Mouse (Mus musculus) forebrain, embryonic 16.5 days (tissue): Measurements from ENCODE around the gene Tmc5. TPM values are rescaled to one million over a fixed set of nuclear protein-coding genes. Genes with fewer than 3 reads are reported as not detected.

Source experiments
- ATAC-seq: fragments of 200-750 bp; cut with Nextera tagmentation; 2 replicates; pipeline ENCODE4 v1.8.0; 2017; ENCODE audit warnings: mild to moderate bottlenecking, moderate library complexity
- H3K27ac ChIP-seq: fragments of 300-500 bp; sonication (generic); 2 replicates; pipeline ENCODE4 v1.5.1; 2014; ENCODE audit warnings: low read length, control low read depth
- H3K27me3 ChIP-seq: fragments of 300-500 bp; sonication (generic); replicated peaks from 2 replicates; pipeline ENCODE4 v1.6.1; 2014; ENCODE audit warnings: low read length; ENCODE audit not compliant: control insufficient read depth, insufficient read depth
- H3K36me3 ChIP-seq: fragments of 300-500 bp; sonication (generic); 2 replicates; pipeline ENCODE4 v1.6.1; 2014; ENCODE audit not compliant: control insufficient read depth, insufficient read depth
- H3K4me1 ChIP-seq: fragments of 300-500 bp; sonication (generic); replicated peaks from 2 replicates; pipeline ENCODE4 v1.6.1; 2014; ENCODE audit warnings: low read length; ENCODE audit not compliant: control insufficient read depth, insufficient read depth
- H3K4me2 ChIP-seq: fragments of 300-500 bp; sonication (generic); 2 replicates; pipeline ENCODE4 v1.6.1; 2014; ENCODE audit warnings: mild to moderate bottlenecking, low read length, control low read depth
- H3K4me3 ChIP-seq: fragments of 300-500 bp; sonication (generic); replicated peaks from 2 replicates; pipeline ENCODE4 v1.5.1; 2014; ENCODE audit warnings: mild to moderate bottlenecking, low read length, control low read depth
- H3K9ac ChIP-seq: fragments of 300-500 bp; sonication (generic); replicated peaks from 2 replicates; pipeline ENCODE4 v1.6.1; 2014; ENCODE audit warnings: low read depth, low read length, control low read depth
- H3K9me3 ChIP-seq: fragments of 300-500 bp; sonication (generic); 2 replicates; pipeline ENCODE4 v1.6.1; 2016; ENCODE audit warnings: low read length; ENCODE audit not compliant: control insufficient read depth
- WGBS: fragments of 180-500 bp; shearing (Covaris S2); extraction: QIAGEN DNeasy Blood & Tissue Kit; methylation state at CpG from one replicate; pipeline ENCODE4 v1.1.7; 2014; 5-methylcytosine and 5-hydroxymethylcytosine counted together
- polyA plus RNA-seq: library from polyadenylated mRNA; unstranded; fragments of >200 nt; fragmentation: Nextera tagmentation; extraction: Ambion mirVana; gene quantifications from 2 replicates; pipeline ENCODE4 v1.2.1, GENCODE M21; 2015

Tmc5 gene
- polyA plus RNA-seq, 1 experiment from 2014 or later: 0.24 TPM

DNA sequence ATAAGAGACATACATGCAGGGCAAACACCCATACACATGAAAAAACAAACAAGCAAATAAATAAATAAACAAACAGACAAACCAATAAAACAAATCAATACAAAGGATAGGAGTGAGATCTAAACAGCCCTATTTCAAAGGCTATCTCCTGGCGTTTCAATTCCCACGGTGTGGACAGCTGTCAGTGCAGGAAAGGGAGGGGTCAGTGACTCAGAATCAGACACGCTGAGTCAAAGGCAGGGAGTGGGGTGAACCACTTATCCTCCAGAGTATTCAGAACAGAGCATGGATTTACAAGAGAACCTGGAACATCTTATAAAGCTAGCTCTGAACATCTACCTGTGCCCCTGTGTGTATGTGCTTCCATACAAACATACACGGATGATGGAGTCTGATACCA lies 100.1 kb downstream of the Tmc5 start:
- no peaks in the 10 kb centered on the region for H3K27me3 ChIP-seq
- ATAC-seq: no peak
- no peaks in the 10 kb centered on the region for H3K9me3 ChIP-seq
- no peaks in the 10 kb centered on the region for H3K4me1 ChIP-seq
- H3K27ac ChIP-seq: no peak overlapping the region
- 85% methylated on average over 4 of the region's 4 CpGs for WGBS
- no peak overlapping the region for H3K9ac ChIP-seq
- H3K36me3 ChIP-seq: peaks cover 39% of the 10 kb centered on the region
- no peak overlapping the region for H3K4me3 ChIP-seq
- no peak overlapping the region for H3K4me2 ChIP-seq

DNA sequence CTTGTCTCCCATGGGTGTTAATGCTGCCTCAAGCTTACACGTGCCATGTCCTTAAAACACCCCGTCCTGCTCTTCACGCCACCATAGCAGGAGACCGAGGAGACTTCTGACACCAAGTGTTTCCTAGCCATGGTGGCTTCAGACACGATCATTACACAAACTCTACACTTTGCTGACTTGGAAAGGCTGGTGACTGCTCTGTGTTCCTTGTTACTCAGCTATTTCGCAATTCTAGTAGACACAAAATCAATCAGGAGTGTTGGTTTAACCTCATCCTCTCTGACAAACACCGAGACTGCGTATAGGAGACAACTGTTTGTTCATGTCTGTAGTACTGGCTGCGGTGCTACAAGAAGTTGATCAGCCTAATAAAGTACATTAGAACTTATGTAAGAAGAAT lies 101.8 kb downstream of the Tmc5 start:
- Histone ChIP-seq H3K27ac (no peak overlapping the region), H3K9ac (no peak overlapping the region), H3K9me3 (no peaks in the 10 kb centered on the region), H3K36me3 (peaks cover 36% of the 10 kb centered on the region), H3K4me1 (peaks cover 8% of the 10 kb centered on the region), H3K27me3 (no peaks in the 10 kb centered on the region), H3K4me3 (no peak overlapping the region), H3K4me2 (no peak overlapping the region)
- no peak for ATAC-seq
- 95% methylated on average over 9 of the region's 9 CpGs for WGBS

DNA sequence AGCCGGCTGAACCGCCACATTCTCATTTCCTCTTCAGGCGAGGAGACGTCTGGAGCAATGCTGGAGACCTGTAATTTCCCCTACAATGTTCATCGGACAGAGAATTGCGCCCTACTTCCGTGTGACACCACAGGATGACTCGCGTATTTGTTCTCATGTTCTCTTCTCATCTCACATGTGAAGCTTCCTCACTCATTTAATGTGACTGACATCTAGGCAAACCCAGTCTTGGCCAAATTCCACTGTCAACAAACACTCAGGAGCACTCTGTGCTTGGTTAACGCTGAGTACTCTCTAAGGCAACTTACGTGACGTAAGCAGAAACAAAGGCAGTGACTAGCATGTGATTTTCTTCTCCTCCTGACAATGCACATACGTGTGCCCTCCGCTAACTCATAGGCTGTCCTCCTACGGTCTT lies 106.1 kb downstream of the Tmc5 start:
- Histone ChIP-seq H3K27me3 (no peaks in the 10 kb centered on the region), H3K4me1 (peaks cover 21% of the 10 kb centered on the region), H3K27ac (no peak overlapping the region), H3K36me3 (peaks cover 6% of the 10 kb centered on the region; the same call in 1 of the 2 replicates), H3K4me2 (no peak overlapping the region), H3K4me3 (no peak overlapping the region), H3K9ac (no peak overlapping the region), H3K9me3 (no peaks in the 10 kb centered on the region)
- ATAC-seq: no peak
- 88% methylated on average over 15 of the region's 15 CpGs for WGBS

DNA sequence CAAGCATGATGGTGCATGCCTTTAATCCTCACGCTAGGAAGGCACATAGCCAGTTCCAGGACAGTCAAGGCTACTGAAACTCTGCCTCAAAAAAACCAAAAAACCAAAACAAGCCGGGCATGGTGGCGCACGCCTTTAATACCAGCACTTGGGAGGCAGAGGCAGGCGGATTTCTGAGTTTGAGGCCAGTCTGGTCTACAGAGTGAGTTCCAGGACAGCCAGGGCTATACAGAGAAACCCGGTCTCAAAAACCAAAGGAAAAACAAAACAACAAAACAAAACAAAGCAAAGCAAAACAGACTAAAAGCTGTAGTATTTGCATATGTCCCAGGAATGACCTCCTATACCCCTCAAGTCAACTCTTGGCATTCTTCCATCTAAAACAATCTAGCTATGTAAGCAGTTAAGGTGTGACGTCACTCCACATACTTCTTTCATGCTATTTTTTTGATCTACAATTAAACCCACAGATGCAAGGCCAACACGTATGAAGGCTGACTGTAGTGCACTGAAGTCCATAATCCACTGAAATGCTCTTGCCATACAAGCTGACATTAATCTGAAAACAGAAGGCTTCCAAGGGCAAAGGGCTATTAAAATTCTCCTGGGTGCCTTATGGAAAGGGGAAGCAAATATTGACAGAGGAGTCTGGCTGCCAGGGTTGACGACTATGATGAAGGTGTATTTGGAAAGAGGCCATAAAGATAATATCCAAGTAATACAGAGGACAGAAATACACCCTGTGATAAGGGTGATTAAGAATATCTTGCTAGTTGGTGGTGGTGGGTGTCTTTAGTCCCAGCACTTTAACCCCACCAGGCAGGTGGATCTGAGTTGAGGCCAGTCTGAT lies 107.1 kb downstream of the Tmc5 start:
- H3K27ac ChIP-seq: no peak overlapping the region
- ATAC-seq: no peak

DNA sequence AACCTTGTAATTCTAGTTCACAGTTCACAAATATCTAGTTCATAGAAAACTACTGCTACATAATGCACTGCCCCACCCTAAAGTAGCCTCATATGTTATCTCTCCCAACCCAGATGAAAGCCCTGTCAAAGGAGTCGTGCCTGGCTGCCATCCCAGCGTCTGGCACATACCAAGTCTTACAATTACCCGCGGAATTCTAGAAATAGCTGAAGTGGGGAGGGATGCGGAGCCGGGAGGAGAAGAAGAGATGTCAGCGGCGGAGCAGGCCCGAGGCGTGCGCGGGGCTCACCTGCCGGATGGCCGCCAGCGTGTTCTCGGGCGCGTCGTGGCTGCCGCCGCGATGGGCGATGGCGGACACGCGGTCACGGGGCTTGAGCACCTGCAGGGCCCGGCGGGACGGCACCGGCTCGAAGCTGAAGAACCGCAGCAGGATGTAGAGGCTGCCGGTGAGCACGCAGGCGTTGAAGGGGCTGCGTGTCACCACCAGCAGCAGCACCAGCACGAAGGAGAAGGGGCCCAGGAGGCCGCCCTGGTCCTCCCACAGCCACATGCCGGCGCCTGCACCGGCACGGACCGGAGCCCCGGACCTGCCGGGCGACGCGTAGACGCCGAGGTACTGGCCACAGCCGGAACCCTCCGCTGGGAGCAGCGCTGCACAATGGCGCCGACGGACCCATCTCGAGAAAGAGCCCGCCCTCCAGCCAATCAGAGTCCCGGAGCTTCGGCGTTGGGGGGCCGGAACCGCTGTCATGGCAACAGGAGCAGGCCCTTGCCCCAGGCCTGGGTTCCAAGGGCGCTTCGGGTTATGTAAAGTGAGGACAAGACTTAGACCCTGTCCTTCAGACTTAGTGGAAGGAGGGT lies 108.2 kb downstream of the Tmc5 start, which contains the start of gene Gde1:
Gde1 (minus strand) TSS at position 678 of the 861 bp plus-strand sequence.
- Histone ChIP-seq H3K27me3 (no peaks in the 10 kb centered on the region), H3K27ac (peak within 1 kb of the TSS; percentile 85), H3K4me3 (peak within 1 kb of the TSS; percentile 91), H3K4me2 (peak within 1 kb of the TSS; percentile 59), H3K36me3 (no peaks in the 10 kb centered on the region), H3K9ac (peak within 1 kb of the TSS; percentile 85), H3K4me1 (peaks cover 21% of the 10 kb centered on the region), H3K9me3 (no peaks in the 10 kb centered on the region)
- WGBS: under 1% methylated on average over 66 of the region's 66 CpGs
- peak; percentile 95 for ATAC-seq

More for the DNA sequence above, 107.1 kb downstream of the Tmc5 start:
- no peaks in the 10 kb centered on the region for H3K36me3 ChIP-seq
- H3K4me2 ChIP-seq: peak overlapping the region; percentile 59
- WGBS: 75% methylated on average over 9 of the region's 9 CpGs
- H3K9me3 ChIP-seq: no peaks in the 10 kb centered on the region
- H3K4me3 ChIP-seq: peak overlapping the region; percentile 91
- H3K9ac ChIP-seq: no peak overlapping the region
- H3K27me3 ChIP-seq: no peaks in the 10 kb centered on the region
- peaks cover 21% of the 10 kb centered on the region for H3K4me1 ChIP-seq

DNA sequence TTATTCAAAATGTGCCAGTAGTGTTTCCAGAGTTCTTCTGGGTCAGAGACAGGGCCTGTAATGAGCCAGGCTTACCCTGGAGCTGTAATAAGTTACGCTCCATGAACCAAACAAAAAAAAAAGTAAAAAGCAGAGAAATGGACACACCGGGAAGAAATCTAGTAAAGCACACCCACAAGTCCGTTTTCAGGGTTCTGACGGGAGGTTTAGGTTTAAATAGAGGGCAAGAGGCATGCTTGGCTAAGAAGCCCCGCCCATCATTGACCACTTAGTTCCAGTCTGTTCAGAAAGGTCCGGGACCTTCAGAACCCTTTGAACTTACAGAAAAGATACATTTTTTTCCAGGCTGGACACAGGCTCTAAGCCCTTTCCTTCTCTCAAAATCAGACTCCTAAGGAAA lies 109.0 kb downstream of the Tmc5 start:
- Histone ChIP-seq H3K9ac (no peak overlapping the region), H3K27me3 (no peaks in the 10 kb centered on the region), H3K27ac (no peak overlapping the region), H3K4me2 (peak overlapping the region; percentile 59), H3K9me3 (no peaks in the 10 kb centered on the region), H3K4me1 (peaks cover 21% of the 10 kb centered on the region), H3K36me3 (no peaks in the 10 kb centered on the region), H3K4me3 (peak overlapping the region; percentile 91)
- peak; percentile 7; the same call in 1 of the 2 replicates for ATAC-seq
- WGBS: 36% methylated on average over 6 of the region's 6 CpGs

DNA sequence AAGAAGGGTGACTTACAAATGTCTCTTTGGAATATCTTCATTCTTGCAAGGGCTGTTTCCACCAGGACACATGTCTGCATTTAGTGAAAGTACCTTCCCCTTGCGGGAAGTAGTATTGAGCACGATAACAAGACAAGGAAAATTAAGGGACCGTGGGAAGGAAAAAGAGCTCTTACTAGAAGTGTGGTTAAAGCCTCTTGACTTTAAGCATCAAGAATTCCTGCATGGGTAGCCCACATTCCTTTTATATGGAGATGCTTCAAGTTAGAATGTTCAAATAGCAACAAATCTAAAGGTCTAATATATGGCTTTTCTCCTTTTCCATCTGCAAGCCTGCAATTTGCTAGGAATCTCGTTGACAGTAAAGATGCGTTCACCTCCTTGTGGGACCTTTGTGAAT lies 109.4 kb downstream of the Tmc5 start:
- no peak overlapping the region for H3K27ac ChIP-seq
- peaks cover 21% of the 10 kb centered on the region for H3K4me1 ChIP-seq
- no peak overlapping the region for H3K4me3 ChIP-seq
- no peak overlapping the region for H3K9ac ChIP-seq
- no peaks in the 10 kb centered on the region for H3K36me3 ChIP-seq
- no peak overlapping the region for H3K4me2 ChIP-seq
- WGBS: 96% methylated on average over 5 of the region's 5 CpGs
- no peak for ATAC-seq
- no peaks in the 10 kb centered on the region for H3K9me3 ChIP-seq
- no peaks in the 10 kb centered on the region for H3K27me3 ChIP-seq

DNA sequence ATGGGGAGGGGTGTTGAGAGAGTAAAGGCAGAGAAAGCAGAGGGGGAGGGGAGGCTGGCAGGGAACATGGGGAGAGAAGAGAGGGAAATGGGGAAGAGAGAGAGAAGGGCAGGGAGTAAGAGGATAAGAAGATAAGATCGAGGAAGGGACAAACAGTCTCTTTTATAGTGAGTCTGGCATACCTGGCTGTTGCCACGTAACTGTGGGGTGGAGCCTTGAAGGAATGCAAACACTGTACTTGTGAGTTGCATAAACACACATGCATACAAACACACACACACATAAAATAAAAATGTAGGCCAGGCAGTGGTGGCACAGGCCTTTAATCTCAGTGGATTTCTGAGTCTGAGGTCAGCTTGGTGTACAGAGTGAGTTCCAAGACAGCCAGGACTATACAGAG lies 110.1 kb downstream of the Tmc5 start:
- Histone ChIP-seq H3K27me3 (no peaks in the 10 kb centered on the region), H3K27ac (no peak overlapping the region), H3K9me3 (no peaks in the 10 kb centered on the region), H3K36me3 (no peaks in the 10 kb centered on the region), H3K4me3 (no peak overlapping the region), H3K4me1 (peaks cover 21% of the 10 kb centered on the region), H3K9ac (no peak overlapping the region), H3K4me2 (no peak overlapping the region)
- ATAC-seq: no peak
- 85% methylated on average over 2 of the region's 2 CpGs for WGBS

DNA sequence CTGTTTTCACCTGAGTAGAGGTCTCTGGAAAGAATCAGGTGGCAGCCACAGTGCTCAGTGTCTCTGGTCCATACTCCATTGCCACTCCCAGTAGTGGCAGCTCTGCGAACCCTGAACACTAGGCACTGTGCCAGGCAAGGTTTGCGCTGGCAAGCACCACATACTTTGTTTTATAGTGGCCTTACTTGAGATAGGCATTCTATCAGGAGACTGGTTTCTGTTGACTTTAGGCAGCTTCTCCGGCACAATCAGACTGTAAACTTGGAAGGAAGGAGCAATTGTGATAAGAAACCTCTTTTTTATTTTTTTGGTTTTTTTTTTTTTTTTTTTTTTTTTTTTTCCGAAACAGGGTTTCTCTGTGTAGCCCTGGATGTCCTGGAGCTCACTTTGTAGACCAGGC lies 110.9 kb downstream of the Tmc5 start:
- Histone ChIP-seq H3K27ac (no peak overlapping the region), H3K4me3 (no peak overlapping the region), H3K4me1 (peaks cover 22% of the 10 kb centered on the region), H3K9ac (no peak overlapping the region), H3K9me3 (no peaks in the 10 kb centered on the region), H3K36me3 (no peaks in the 10 kb centered on the region), H3K27me3 (no peaks in the 10 kb centered on the region), H3K4me2 (no peak overlapping the region)
- WGBS: 81% methylated on average over 4 of the region's 4 CpGs
- no peak for ATAC-seq
